Mouse (Mus musculus) spleen, postnatal 36 days (tissue): ENCODE measurements around the gene Hist2h3c2.
A peak's percentile ranks its signal among the peaks of the same experiment; 100 is the strongest.
"Not testable (repeated sequence)": the region's sequence is repeated elsewhere in the genome, so short reads cannot be mapped to it uniquely, and the experiment has no call there.

Experiments
- DNase-seq, 2 experiments: peaks; one replicate each; pipeline ENCODE4 v3.0.0; 2022; ENCODE audit warnings: low spot score in 2 of 2, mixed read lengths in 1 of 2

The Hist2h3c2 gene

DNA sequence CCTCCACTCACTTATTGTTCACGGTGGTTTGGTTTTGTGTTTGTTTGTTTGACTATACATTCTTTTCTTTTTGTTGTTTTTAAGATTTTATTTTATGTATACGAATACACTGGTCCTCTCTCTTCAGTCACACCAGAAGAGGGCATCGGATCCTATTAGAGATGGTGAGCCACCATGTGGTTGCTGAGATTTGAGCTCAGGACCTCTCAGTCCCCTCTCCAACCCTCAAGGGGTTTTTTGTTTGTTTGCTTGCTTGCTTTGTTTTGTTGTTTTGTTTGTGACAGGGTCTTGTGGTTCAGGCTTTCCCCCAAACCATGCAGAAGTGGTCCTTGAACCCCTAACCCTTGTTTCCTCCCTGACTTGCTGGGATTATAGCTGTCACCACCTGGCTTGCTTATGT lies 22.7 kb upstream of the Hist2h3c2 start:
- no peak for DNase-seq

DNA sequence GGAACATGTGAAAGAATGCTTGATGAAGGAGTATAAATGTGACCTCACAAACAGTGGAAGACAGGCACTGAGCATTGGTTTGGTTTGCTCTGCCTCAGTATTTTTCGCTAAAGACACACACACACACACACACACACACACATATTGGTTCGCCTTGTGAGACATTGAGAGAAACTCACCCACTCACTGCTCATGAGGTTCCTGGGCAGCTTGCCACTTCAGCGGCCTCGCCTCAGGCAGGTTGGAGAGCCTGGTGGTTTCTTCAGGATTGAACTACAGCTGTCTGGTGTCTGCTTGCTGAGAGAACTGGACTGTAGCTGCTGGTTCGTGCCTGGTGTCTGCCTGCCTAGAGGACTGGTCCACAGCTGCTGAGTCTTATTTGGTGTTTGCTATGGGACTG lies 21.3 kb upstream of the Hist2h3c2 start:
- no peak for DNase-seq

DNA sequence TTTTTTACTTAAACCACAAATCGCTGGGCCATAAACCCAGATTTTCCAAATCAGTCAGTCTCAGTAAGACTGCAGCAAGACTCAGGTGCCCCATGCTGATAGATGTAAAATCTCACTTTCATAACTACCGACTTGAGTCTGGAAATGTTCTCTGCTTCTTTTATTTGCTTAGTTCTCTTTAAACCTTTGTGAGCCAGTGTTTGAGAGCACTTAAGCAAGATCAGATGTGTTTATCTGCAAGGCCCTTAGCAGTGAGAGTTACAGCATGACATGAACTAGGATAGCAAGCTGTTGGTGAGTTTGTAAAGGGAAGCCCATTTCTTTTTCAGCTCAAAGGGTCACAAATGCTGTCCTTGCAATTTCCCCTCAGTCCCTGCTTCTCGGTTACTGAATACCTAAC lies 18.3 kb upstream of the Hist2h3c2 start:
- DNase-seq, result no peak

DNA sequence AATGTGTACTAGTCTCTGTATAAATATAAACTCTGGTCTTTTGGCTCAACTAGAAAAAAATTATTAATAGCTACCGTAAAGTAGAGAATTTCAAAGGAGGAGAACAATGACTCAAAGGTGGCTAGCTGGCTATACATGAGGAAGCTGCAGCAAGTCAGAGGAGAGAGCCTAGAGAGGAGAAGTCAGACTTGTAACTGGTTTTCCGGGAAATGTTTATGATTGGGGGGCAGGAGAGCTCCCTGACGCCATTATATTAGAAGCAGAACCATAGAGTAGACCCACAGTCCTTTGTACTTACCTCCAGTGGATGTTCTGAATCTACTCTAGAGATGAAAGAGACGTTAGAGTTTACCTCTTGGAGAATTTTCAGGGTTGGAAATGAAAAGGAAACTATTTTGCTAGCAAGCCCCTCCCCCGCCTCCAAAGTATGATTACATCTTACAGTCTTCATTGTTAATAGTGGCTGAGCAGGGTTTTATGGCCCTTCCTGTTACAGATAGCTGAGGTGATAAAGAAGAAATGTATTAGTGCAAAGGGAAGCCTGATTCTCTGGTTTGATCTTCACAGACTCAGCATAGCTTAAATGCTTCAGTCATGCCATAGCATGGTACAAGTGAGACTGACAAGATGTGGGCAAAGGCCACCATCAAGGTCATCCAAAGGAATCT lies 17.1 kb upstream of the Hist2h3c2 start:
- no peak for DNase-seq

DNA sequence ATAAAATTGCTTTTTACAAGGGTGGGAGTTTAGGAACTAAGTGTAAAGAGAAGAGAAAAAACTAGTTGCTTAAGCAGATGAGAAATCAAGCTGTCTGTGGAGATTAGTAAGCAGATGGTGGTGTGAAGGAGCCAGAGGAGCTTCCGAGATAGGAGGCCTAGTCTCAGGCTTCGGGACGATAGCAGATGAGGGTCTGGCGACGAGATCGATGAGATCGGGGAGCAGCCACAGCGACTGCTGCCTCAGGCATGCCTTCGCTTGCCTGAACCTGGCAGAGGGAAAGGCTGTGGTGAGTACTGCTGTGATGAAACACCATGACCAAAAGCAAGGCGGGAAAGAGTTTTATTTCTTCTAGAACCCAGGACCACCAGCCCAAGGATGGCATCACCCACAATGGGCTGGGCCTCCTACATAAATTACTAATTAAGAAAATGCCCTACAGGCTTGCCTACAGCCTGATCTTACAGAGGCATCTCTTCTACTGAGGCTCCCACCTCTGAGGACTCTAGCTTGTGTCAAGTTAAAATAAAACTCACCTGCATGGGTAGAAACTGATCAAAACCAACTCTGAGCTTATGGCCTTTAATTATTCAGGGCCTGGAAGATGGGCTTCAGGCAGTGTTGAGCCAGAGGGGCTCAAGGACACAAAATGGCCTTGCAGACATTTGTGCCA lies 15.9 kb upstream of the Hist2h3c2 start:
- no peak for DNase-seq

DNA sequence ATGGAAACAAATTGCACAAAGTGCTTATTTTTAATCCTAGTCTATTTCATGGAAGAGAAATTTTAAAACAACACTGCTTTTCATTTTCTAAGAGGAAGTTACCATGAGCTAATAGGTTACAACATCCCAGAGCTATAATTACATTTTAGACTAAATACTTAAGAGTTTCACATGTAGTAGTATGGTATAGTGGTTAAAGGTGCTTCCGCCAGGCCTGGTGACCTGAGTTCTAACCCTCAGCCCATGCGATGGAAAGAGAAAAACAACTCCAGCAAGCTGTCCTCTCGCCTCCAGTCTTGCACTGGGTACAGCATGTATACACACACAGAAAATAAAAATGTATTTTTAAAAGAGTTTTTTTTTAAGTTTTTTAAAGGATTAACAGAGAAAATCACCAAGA lies 12.9 kb upstream of the Hist2h3c2 start:
- DNase-seq, result no peak

DNA sequence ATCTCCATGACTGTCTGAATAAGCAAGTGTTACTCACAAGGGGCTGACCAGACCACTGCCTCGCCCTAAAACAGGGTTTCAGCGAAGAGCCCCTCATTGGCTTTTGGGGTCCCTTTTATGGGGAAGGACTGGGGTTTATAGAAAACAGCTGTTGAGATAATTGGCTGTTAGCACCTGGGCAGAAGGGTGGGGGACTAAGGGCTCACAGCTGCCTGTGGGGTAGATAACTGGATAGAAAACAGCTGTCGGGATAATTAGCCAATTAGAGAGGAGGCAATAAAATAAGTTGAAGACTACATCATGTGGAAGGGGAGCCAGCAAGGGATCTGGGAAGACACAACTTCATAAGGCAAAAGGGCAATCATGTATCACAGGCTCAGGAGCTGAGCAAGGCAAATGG lies 12.0 kb upstream of the Hist2h3c2 start:
- DNase-seq, result no peak

DNA sequence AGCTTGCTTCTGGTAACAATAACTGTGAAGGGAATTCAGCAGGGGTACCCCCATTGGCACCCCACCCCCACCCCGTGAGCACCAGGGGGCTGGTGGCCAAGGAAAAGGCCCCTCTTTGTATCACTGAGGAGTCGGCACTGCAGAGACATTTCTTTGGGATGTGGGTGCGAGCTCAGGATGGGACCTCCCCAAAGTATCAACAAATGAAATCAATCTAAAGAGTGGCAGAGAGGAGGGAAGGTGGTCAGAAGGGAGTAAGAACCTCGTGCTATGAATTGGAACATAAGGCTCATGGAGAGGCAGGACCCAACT lies 10.1 kb upstream of the Hist2h3c2 start:
- no peak for DNase-seq

DNA sequence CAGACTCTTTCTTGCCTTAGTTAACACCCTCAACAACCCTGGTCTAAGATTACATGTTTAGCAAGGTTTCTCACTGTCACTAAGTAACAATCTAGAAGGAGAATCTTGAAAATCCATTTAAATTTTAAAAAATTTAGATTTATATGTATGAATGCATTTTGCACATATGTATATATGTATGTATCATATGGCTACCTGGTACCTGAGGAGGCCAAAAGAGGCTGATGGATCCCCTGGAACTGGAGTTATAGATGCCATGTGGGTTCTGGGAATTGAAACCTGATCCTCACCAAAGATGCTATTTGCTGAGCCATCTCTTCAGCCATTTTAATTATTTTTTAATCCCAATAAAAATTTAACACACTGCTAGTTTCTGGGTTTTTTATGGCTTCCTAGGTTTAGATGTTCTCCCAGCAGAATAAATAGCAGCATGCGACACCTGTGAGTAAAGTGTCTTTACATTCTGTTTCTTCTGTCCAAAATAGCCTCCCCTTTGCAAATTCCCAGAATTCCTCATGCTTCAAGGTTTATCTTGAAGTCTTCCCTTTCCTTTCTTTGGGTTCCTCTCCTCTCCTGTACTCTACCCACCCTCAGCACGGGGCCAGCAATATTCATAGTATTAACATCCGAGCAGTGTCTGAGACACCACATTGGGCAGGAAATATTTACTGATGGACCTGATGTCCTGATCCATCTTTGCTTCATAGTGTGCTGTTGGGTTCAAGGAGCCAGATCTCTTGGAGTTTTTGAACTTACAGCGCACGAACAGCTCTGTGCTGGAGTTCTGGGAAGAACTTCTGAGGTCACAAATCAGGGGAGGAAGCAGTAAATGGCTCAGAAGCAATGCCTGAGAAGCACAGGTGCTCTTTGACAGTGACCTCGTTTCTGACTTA lies 9.5 kb upstream of the Hist2h3c2 start:
- DNase-seq, result no peak

DNA sequence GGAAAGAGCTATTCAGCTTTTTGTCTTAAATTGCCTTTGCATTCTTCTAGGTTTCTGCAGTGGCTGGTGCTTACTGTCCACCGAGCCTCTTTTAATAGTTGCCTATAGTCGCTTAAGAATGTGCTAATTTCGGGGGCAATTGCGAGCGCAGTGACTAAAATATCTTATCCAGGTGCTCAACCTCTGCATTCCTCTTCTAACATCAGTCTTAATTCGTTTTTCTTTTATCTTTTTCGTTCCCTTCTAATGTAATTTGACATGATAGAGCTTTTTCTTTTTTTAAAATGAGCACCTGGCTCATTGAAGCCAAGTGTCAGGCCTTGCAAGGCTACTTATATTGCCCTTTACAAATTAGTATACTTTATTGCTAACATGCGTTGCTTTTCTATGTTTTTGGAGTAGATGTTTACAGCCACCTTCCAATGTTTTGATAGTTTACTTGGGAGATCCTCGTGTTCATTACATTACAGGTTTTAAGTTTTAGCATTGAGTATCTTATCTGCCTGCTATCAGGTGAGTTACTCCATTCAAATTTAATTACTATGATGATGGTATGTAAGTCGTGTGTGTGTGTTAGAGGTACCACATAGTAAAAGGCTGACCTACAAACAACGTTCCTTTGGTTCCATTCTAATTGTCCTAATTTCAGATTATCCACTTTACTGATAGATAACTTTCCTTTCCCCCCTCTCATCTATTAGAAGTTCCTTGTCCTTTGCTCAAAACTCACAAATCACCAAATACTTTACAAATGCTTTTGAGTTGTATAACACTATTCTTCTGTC lies 8.6 kb upstream of the Hist2h3c2 start:
- no peak for DNase-seq

DNA sequence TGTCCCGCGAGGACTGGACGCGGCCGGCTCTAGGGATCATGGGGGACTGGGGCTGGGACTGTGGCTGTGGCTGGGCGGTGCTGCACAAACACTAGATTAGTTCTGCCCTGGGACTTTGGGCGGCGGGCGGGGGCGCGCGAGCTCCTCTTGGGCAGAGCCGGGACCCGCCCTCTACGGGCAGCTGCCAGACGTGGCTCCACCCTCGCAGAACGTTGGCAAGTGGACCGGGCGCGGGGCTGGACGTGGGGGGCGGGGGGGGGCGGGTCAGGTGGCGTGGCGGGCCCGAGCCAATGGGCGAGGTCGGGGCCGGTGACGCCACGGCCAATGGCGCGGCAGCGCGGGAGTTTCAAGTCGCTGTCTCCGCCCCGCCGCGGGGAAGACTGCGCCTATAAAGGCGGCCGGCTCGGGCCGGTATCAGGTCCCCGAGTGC lies 7.5 kb upstream of the Hist2h3c2 start, which contains the start of gene Hist2h3c1:
TSS of gene Hist2h3c1 (plus strand) at position 259 of the 430 bp plus-strand sequence.
- not testable (repeated sequence) for DNase-seq

DNA sequence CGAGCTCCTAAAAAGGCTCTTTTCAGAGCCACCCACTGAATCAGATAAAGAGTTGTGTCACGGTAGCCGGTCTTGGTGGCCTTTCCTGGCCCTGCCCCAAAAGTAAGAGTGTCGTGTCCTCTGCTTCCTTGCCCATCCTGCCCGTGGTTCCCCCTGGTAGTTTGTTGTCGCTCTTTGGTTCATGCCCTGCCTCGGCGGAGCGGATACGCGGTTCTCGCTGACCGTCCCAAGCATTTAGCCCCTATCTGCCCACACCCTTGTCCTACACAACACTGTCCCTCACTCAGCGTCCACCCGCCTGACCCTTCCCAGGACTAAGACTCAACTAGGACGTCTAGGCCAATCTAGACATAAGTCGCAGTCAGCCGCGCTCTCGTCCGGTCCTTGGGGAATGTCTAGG lies 7.1 kb upstream of the Hist2h3c2 start:
- not testable (repeated sequence) for DNase-seq

DNA sequence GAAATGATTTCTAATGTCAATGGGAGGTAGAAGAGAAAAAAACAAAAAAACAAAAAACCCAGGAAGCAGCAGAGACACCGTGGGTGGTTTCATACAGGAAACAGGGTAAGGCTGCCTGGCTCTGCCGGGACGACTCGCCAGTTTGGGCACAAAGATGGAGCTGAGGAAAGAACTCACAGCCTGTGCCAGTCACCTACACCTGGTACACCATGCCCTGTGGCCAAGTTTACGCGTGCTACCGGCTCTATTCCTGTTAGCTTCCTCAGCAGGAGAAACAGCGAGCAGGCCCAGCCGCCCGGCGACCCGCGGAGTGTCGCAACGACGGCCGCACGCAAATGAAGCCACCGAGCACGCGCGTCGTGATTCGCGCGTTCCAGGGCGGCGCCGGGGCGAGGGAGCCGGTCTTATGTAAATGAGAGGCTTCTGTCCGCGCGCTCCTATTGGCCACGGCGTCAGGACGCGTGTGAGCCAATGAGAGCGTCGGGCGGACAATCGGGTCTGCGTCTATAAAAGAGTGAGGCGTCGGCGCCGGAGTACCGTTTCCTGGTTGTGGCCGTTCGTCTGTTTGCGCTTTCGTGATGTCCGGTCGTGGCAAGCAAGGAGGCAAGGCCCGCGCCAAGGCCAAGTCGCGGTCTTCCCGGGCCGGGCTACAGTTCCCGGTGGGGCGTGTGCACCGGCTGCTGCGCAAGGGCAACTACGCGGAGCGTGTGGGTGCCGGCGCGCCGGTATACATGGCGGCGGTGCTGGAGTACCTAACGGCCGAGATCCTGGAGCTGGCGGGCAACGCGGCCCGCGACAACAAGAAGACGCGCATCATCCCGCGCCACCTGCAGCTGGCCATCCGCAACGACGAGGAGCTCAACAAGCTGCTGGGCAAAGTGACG lies 6.3 kb upstream of the Hist2h3c2 start, which contains the start of gene Hist2h2aa1:
TSS of gene Hist2h2aa1 (plus strand) at position 495 of the 884 bp plus-strand sequence.
- DNase-seq, result peak; percentile 83 to 85

DNA sequence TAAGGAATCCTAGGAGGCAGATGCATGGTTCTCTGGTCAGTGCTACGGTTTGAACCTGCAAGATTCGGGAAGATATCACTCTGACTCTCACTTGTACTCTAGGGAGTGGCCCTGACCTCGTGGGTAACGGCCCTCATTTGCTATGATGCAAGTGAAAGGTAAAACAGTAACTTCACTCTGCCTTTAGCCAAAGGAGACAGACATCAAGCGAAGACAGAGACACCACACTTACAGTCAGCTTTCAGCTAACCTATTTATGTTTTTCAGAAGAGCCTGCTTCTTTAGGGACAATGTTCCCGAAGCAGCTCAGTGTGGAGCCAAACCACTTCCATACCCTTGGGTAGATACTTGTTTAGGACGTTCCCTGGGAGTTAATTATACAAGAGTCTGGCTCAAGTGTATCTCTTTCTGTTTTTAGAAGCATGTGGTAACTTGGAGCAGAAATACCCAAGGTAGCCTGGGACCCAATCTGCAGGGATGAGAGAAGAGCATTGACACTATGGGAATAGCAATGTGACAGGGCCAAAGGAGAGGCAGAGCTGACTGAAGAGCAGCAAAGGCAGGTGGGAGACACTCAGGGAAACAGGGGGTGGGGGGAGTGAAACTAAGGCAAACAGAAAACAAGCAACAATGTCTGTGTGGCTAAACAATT lies 5.1 kb upstream of the Hist2h3c2 start:
- no peak for DNase-seq

DNA sequence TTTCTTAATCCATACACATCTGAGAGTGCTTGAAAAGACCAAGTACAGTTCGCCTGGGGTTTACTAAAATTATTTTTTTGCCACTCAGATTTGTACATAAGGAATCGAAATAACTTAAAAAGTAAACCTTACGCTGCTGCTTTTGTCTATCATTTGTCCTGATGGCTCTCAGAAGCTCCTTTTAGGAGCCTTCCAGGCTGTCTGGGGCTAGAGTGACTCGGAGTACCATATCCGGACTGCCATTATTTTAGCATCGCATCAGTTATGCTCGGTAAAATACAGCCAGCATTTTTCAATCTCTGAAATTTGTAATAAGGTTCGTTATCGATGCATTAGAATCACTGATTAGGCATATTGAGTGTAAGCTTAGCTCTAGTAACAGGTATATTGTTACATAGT lies 1.9 kb upstream of the Hist2h3c2 start:
- no peak for DNase-seq

DNA sequence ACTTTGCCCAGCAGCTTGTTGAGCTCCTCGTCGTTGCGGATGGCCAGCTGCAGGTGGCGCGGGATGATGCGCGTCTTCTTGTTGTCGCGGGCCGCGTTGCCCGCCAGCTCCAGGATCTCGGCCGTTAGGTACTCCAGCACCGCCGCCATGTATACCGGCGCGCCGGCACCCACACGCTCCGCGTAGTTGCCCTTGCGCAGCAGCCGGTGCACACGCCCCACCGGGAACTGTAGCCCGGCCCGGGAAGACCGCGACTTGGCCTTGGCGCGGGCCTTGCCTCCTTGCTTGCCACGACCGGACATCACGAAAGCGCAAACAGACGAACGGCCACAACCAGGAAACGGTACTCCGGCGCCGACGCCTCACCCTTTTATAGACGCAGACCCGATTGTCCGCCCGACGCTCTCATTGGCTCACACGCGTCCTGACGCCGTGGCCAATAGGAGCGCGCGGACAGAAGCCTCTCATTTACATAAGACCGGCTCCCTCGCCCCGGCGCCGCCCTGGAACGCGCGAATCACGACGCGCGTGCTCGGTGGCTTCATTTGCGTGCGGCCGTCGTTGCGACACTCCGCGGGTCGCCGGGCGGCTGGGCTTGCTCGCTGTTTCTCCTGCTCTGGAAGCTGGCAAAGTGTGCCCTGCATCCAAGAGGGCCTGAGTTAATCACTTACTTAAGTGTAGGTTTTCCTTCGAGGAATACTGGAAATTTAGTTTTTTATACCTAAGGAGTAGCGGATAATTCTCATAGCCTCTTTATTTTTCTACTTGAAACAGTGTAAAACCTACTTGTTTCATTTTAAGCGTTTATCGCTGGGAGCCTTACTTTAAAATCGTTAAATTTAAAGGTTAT lies 1.2 kb upstream of the Hist2h3c2 start, which contains the start of gene Hist2h2aa2:
TSS of gene Hist2h2aa2 (minus strand) at position 328 of the 850 bp plus-strand sequence.
- DNase-seq, result peak; percentile 94 to 95

DNA sequence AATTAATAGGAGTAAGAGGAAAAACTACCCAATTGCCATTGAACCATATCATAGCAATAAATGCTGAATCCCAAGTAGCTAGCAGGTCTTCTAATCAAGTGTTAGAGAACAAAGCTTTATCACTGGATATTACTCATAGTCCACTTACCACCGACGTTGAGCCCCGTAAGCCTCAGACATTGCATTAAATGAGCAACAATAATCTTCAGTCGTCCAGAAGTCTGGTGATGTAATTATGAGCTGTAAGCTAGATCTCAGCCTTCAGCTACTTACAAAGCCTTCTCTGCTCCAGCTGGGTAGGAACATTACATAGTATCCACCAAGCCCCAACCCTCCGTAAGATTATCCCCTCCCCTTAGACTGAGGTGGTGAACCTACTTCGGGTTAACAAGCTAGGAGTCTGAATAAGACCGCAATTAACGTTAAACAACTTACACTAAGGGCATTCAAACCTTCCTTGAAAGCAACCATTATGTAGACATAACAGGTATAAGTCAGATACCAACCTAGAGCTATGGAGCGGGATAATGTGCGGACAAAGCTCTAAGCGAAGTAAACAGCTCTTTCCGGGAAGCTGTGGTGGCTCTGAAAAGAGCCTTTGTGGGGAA lies 919 bp downstream of the Hist2h3c2 start:
- no peak for DNase-seq

DNA sequence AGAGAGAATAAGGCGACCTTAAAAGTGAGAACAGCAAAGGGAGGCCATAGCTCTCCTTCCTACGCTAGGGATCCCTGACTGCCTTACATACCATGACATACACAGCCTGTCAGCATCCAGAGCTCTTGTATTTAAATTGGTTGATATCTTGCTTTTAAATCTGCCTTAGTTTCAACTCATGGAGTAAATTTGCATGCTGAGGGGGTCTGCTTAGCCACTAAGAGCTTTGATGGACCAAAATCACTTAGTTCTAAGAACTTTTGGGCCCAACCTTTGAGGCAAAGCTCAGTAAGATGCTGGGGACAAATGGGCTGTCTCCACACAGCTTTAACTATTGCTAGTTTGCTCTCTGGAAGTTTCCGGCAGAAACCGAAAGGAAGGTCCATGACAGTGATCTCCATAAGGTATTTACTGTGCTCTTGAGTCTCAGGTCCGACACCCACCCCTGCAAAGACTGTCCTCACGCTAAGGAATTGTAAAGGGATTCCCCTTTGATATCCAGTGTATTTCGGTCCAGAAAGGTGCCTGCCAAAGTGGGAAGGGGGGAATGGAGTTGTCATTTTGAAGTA lies 1.5 kb downstream of the Hist2h3c2 start:
- no peak for DNase-seq
